Mouse (Mus musculus) cerebellum, adult (tissue): ENCODE results near the gene Rps19.
"Not testable (repeated sequence)": the region's sequence is repeated elsewhere in the genome, so short reads cannot be mapped to it uniquely, and the experiment has no call there.

Source experiments
- ATAC-seq: cut with Nextera tagmentation; 2 replicates; pipeline ENCODE4 v1.9.2; 2017; ENCODE audit warnings: mild to moderate bottlenecking, moderate library complexity, mixed read lengths; ENCODE audit not compliant: insufficient number of reproducible peaks, low FRiP score, low TSS enrichment

Rps19 gene

GRCm38 (mm10) chr7:24869080-24869479, 15.1 kb upstream of the Rps19 start:
- no peak for ATAC-seq

GRCm38 (mm10) chr7:24869532-24870165, 14.5 kb upstream of the Rps19 start, which contains the start of the genes Lypd4 and Dmrtc2:
Lypd4 (minus strand) TSS chr7:24869941.
Dmrtc2 (plus strand) TSS chr7:24870057.
- no peak for ATAC-seq

GRCm38 (mm10) chr7:24877588-24877987, 6.6 kb upstream of the Rps19 start:
- no peak for ATAC-seq

GRCm38 (mm10) chr7:24879620-24880019, 4.6 kb upstream of the Rps19 start:
- ATAC-seq, result no peak

- no peak for ATAC-seq
These were observed 1.6 kb upstream of the Rps19 start for GRCm38 (mm10) chr7:24882416-24883199.

GRCm38 (mm10) chr7:24884693-24885291, 621 bp downstream of the Rps19 start:
- ATAC-seq, result peak; percentile 11; the same call in 1 of the 2 replicates

GRCm38 (mm10) chr7:24885468-24886307, 1.5 kb downstream of the Rps19 start:
- ATAC-seq, result no peak

GRCm38 (mm10) chr7:24886308-24886633, 2.1 kb downstream of the Rps19 start:
- no peak for ATAC-seq

GRCm38 (mm10) chr7:24887096-24887495, 2.9 kb downstream of the Rps19 start:
- no peak for ATAC-seq

- no peak for ATAC-seq
These were observed 5.5 kb downstream of the Rps19 start for GRCm38 (mm10) chr7:24889431-24890220.

- peak; percentile 55; the same call in 1 of the 2 replicates for ATAC-seq
These were observed 6.4 kb downstream of the Rps19 start for GRCm38 (mm10) chr7:24890281-24891216.

- ATAC-seq, result no peak
These were observed 7.3 kb downstream of the Rps19 start for GRCm38 (mm10) chr7:24891241-24892124.

- no peak for ATAC-seq
These were observed 8.0 kb downstream of the Rps19 start for GRCm38 (mm10) chr7:24892125-24892583.

GRCm38 (mm10) chr7:24895749-24896148, 11.6 kb downstream of the Rps19 start:
- ATAC-seq, result not testable (repeated sequence)

- no peak for ATAC-seq
These were observed 12.1 kb downstream of the Rps19 start for GRCm38 (mm10) chr7:24896269-24896668.

GRCm38 (mm10) chr7:24897224-24897623, 13.1 kb downstream of the Rps19 start, which contains the start of gene Cd79a:
Cd79a (plus strand) TSS chr7:24897381.
- no peak for ATAC-seq

GRCm38 (mm10) chr7:24897959-24898358, 13.8 kb downstream of the Rps19 start:
- no peak for ATAC-seq
